Comparison of ENCODE assay signal across 14 mouse cellular contexts in the genomic region with DNA sequence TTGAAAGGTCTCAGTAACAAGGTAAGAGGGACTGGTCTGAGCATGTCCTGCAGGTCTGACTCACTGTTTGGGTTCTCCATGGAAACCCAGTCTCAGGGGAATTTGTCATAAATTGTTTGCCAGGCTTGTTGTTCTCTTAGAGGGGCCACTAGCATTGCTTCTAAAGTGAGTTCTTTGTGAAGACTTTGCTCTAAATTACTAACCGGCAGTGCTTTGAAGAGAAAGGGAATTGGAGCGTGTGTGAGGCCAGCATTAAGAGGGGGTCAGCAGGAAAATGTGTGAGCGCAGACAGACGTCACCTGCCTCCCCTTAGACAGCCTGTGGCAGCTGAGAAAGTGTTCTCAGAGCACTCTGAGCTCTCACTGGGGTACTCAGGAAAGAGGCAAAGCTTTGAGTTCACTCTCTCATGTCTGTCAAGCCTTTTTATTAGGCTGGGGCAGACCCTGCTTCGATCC.
DNase-seq lines count a peak whose midpoint lies in the region; ATAC-seq and TF ChIP-seq lines count a peak whose summit lies in the region.
"Had no signal": no experiment of that assay in that cellular context is flagged by ENCODE, and none has a peak within 500 bp of the region (broad histone marks: within the 10 kb centered on the region; RNA-seq: fewer than 3 reads in every experiment).

No protein-coding gene starts in this region.

- no peak for TF ChIP-seq CTCF in brain, embryonic 14.5 days (IDR thresholded peaks at IDR 0.05; ENCODE audit: borderline replicate concordance, extremely low read depth, insufficient read depth, insufficient read length)

- no peaks in the 10 kb centered on the region for H3K36me3 ChIP-seq in hindbrain, embryonic 12.5 days
- no peaks in the 10 kb centered on the region for H3K36me3 ChIP-seq in hindbrain, embryonic 11.5 days (ENCODE audit: control insufficient read depth, insufficient read depth, low read length)
- H3K36me3 ChIP-seq in forebrain, embryonic 15.5 days: no peaks in the 10 kb centered on the region
- H3K36me3 ChIP-seq: liver, embryonic 12.5 days had no signal

- no peak for ATAC-seq in hindbrain, embryonic 12.5 days (ENCODE audit: low FRiP score)
- no peak for ATAC-seq in hindbrain, embryonic 11.5 days (ENCODE audit: low FRiP score)
- ATAC-seq in forebrain, embryonic 15.5 days (replicated peaks): peak; percentile 87
- ATAC-seq: liver, embryonic 12.5 days had no signal

- intact Hi-C loops in heart, postnatal 36 days (cut with DNase I): no loop called here

- no peak overlapping the region for H3K4me3 ChIP-seq in hindbrain, embryonic 12.5 days
- no peak overlapping the region for H3K4me3 ChIP-seq in hindbrain, embryonic 11.5 days (ENCODE audit: low read depth, low read length)
- no peak overlapping the region for H3K4me3 ChIP-seq in forebrain, embryonic 15.5 days
- H3K4me3 ChIP-seq: liver, embryonic 12.5 days had no signal

- H3K27ac ChIP-seq in hindbrain, embryonic 12.5 days: peak overlapping the region; percentile 13
- no peak overlapping the region for H3K27ac ChIP-seq in hindbrain, embryonic 11.5 days (ENCODE audit: low read depth, low read length)
- H3K27ac ChIP-seq in forebrain, embryonic 15.5 days (replicated peaks): peak overlapping the region; percentile 58
- H3K27ac ChIP-seq: liver, embryonic 12.5 days had no signal

- no peak for DNase-seq in hindbrain, embryonic 11.5 days (ENCODE audit: low spot score)
- peak; percentile 92 for DNase-seq in brain, embryonic 14.5 days (ENCODE audit: low read depth)
- peak; percentile 66 for DNase-seq in mesoderm, embryonic 11.5 days (ENCODE audit: low read depth, low spot score)
- DNase-seq in cerebellum, postnatal 4 days (ENCODE audit: low spot score in 2 of 2): no peak
- no peak for DNase-seq in heart, postnatal 36 days
- DNase-seq in frontal cortex, postnatal 14 days (ENCODE audit: low spot score in 2 of 2): no peak
- DNase-seq: adrenal gland, postnatal 36 days; cerebellum, adult 9-11 months; gastrocnemius, postnatal 10 days; heart, postnatal 14 days; kidney, postnatal 14 days had no signal

- 25% methylated on average over 5 of the region's 5 CpGs for WGBS in hindbrain, embryonic 12.5 days
- 23% methylated on average over 5 of the region's 5 CpGs for WGBS in hindbrain, embryonic 11.5 days
- WGBS in forebrain, embryonic 15.5 days: 8% methylated on average over 5 of the region's 5 CpGs

- TF ChIP-seq POLR2A in brain, embryonic 14.5 days (IDR thresholded peaks at IDR 0.05; ENCODE audit: borderline replicate concordance, extremely low read depth, insufficient read depth, insufficient read length, poor library complexity, severe bottlenecking): no peak

- H3K4me2 ChIP-seq in hindbrain, embryonic 12.5 days (replicated peaks): no peak overlapping the region
- H3K4me2 ChIP-seq in hindbrain, embryonic 11.5 days (replicated peaks; ENCODE audit: low read depth, low read length): no peak overlapping the region
- H3K4me2 ChIP-seq in forebrain, embryonic 15.5 days (replicated peaks): no peak overlapping the region
- H3K4me2 ChIP-seq: liver, embryonic 12.5 days had no signal

- H3K9ac ChIP-seq in hindbrain, embryonic 12.5 days: no peak overlapping the region
- H3K9ac ChIP-seq in hindbrain, embryonic 11.5 days (ENCODE audit: low read depth, low read length): no peak overlapping the region
- no peak overlapping the region for H3K9ac ChIP-seq in forebrain, embryonic 15.5 days (replicated peaks)
- H3K9ac ChIP-seq: liver, embryonic 12.5 days had no signal

- H3K4me1 ChIP-seq in hindbrain, embryonic 12.5 days: peaks cover 10% of the 10 kb centered on the region; the same call in 1 of the 2 replicates
- H3K4me1 ChIP-seq in hindbrain, embryonic 11.5 days (replicated peaks; ENCODE audit: control insufficient read depth, insufficient read depth, low read length): no peaks in the 10 kb centered on the region; the same call in 1 of the 2 replicates
- H3K4me1 ChIP-seq in forebrain, embryonic 15.5 days: peaks cover 27% of the 10 kb centered on the region
- H3K4me1 ChIP-seq: liver, embryonic 12.5 days had no signal

- H3K9me3 ChIP-seq in hindbrain, embryonic 12.5 days (replicated peaks): no peaks in the 10 kb centered on the region
- H3K9me3 ChIP-seq in hindbrain, embryonic 11.5 days (ENCODE audit: control insufficient read depth, low read length): no peaks in the 10 kb centered on the region
- H3K9me3 ChIP-seq in forebrain, embryonic 15.5 days: no peaks in the 10 kb centered on the region
- H3K9me3 ChIP-seq: liver, embryonic 12.5 days had no signal

- H3K27me3 ChIP-seq in hindbrain, embryonic 12.5 days: no peaks in the 10 kb centered on the region
- H3K27me3 ChIP-seq in hindbrain, embryonic 11.5 days (ENCODE audit: control insufficient read depth, insufficient read depth, low read length): no peaks in the 10 kb centered on the region
- no peaks in the 10 kb centered on the region for H3K27me3 ChIP-seq in forebrain, embryonic 15.5 days
- H3K27me3 ChIP-seq: liver, embryonic 12.5 days had no signal

Comparison
In these comparisons a context has a peak if more than half of its experiments do, and no peak if none do; other contexts are left out.
1. DNase-seq: peak in brain, embryonic 14.5 days (single experiment) and mesoderm, embryonic 11.5 days (single experiment); none in hindbrain, embryonic 11.5 days (single experiment), cerebellum, postnatal 4 days (0 of 2), heart, postnatal 36 days (0 of 2) and frontal cortex, postnatal 14 days (0 of 2).